Mouse (Mus musculus): ENCODE results near the gene Lats2.

Gene Lats2

DNA sequence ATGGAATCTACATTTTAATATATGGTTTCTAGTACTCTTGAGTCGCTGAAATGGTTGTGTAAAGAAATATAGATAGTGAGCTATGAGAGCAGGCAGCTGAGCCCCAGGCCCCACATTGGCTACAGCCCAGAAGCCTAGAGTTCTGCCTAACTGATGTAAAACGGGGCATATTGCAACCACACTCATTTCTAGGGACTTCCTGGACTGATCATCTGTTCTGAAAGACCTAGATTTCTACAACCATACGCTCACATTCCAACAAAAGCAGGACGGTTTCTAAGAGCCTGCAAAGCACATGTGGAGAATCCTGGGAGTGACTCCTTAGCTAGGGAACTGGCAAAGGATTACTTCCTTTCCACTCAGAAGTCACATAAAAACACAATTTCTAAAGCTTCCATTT, 22.0 kb downstream of the Lats2 start:
- DNase-seq: no peak

- DNase-seq: no peak
Observed at GRCm38 (mm10) chr14:57732668-57733293, 25.4 kb downstream of the Lats2 start.

DNA sequence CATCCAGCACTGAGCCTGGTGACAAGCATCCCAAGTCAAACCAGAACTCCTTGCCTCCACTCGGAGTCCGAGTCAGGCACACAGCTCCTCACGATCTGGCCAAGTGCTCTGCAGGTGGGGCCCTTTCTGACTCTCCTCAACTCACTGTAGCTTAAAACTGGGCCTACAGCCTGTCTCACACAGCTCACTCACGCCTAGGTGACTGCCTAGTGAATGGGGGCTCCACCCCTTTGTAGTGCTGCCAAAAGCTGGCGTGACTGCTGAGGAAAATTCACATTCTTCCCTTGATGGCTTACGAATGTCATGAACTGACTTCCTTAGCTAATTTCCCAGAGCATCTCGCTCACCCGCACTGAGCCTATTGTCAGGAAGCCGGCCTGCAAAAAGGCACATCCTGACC, 27.7 kb downstream of the Lats2 start:
- no peak for DNase-seq

DNA sequence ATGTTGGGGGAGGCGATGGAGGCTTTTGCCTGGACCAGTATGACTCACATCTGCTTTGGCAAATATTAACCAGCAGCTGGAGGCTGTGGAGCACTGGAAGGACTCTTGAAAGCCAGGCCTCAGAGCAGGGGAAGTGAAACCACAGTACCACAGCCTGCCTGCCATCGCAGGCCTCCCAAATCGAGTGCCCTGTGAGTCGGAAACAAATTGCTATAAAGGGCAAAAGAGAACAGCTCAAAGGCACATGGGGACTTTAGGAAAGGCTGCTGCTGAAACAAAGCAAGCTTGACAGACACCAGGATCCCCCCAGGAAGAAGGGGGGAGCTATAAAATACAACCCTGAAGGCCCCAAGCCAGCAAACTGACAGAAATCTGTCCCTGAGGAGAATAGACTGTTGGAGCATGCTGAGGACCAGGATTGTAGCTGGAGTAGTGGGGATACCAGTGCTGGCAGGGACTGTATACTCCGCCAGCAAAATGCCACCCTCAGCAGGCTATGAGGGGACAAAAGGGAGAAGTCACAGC, 28.2 kb downstream of the Lats2 start:
- peak; percentile 31 for DNase-seq

- no peak for DNase-seq
Observed at GRCm38 (mm10) chr14:57729364-57729763, 28.8 kb downstream of the Lats2 start.

DNA sequence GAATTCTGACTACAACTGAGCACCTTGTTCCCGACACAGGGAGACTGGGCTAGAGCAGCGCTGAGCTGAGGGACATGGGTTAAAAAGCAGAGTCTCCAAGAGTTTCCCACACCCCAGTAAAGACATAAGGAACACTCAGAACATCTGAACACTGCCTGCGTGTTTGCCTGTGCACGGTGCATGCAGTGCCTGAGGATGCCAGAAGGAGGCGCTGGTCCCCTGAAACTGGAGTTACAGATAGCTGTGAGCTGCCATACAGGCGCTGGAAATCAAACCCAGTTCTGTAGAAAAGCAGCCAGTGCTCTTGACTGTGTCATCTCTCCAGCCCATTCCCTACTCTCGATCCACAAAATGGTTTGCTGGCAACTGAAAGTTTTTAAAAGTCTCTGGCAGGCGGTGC, 32.0 kb downstream of the Lats2 start:
- no peak for DNase-seq

DNA sequence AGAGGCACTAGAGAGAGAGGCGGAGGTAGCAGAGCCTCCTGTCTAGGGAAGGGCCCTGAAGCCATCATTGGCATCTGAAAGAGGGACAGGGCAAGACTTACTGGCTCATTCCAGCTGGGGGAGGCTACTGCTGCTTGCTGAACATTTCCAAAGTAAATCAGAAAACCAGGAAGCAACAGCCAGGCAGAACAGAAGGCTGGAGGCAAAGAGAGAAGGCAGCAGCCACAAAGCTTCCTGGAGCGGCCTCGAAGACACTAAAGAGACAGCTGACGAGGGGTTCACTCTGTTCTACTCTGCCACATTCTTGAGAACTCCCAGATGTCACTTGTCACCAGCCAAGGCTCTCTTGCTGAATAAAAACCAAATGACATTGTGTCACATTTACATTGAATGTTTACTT, 33.7 kb downstream of the Lats2 start:
- DNase-seq: no peak

- DNase-seq: no peak
Observed at GRCm38 (mm10) chr14:57718245-57718644, 39.9 kb downstream of the Lats2 start.

DNA sequence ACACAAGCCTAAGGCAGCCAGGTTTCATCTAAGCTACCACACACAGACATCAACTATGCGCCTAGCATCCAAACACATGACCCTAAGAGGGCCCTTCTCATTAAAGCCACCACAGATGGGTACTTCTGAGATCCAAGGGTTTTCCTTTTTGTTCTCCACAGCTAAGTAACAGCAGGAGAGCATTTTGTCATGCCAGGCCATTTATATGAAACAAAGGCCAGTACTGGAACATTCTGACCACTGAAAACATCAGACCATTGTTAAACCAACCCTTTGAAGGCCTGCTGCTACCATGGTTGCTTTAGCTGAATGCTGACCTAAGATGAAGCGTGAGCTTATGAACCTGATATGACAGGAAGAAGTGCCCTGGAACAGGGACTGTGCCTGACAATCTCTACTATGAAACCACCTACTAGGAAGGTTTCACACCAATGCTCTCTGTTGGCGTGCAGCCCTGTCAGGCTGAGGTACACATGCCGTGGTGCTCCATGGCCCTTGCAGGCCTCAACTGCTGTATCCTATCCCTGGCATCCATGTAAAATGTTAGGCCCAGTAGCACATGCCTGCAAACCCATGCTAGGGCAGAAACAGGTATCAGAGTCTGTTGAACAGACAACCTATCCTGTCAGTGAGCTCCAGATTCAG, 41.5 kb downstream of the Lats2 start:
- DNase-seq: peak; percentile 63

GRCm38 (mm10) chr14:57712884-57713283, 45.3 kb downstream of the Lats2 start:
- no peak for DNase-seq

DNA sequence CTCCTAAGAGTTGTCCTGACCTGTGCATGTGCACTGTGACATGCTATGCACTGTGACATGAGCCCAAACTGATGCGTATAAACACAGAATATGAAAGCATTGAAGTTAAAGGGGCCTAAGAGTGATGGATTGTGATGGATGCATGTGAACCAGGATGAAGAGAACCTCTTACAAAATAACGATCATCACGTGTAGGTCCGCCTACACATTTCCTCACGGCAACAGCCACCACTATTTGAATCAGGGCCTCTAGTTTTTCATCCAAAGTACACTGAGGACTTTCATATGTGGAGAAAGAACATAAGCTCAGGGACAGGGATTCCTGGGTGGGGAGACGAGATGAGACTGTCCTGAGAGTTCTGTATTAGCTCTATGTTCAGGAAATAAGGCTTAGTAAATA, 47.1 kb downstream of the Lats2 start:
- no peak for DNase-seq

GRCm38 (mm10) chr14:57709171-57709570, 49.0 kb downstream of the Lats2 start:
- peak; percentile 84 for DNase-seq

- no peak for DNase-seq
Observed at GRCm38 (mm10) chr14:57708580-57708979, 49.6 kb downstream of the Lats2 start.

DNA sequence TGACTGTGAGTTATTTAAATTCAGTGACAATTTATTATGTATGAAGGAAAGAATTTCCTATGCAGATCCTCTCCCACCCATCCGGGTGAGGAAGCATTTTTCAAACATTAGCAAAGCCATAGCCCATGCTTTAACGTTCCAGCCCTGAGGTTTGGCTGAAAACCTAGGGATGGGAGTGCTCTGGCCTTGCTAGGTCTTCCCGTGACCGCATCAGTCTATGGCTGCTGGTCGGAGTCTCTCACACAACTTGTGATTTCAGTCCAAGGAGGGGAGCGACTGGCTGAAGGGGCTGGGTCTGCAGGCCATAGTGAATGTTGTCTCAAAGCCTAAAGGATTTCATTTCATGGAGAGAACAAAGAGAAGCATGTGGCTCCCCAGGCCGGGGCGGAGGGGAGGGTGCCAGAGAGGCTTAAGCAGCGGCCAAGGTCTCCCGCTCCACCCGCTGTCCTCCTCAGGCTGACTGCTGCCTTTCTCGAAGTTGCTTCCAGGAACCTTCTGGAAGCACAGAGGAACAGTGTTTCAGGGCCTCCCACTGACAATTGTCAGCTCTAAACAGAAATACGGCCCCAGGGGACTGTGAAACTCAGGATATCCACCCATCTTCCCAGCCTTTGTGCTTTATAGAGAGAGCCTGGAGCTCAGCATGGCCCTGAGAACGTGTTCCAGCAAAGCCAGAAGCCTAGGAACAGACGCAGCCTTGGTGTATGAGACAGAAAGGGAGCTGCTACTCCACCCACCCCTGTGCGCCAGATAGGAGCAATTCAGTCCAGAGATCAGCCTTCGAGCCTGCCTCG, 50.9 kb downstream of the Lats2 start:
- DNase-seq: peak; percentile 21

- no peak for DNase-seq
Observed at GRCm38 (mm10) chr14:57706760-57707099, 51.5 kb downstream of the Lats2 start.

GRCm38 (mm10) chr14:57705759-57706158, 52.4 kb downstream of the Lats2 start:
- DNase-seq: no peak

- DNase-seq: no peak
Observed at GRCm38 (mm10) chr14:57705075-57705474, 53.1 kb downstream of the Lats2 start.

DNA sequence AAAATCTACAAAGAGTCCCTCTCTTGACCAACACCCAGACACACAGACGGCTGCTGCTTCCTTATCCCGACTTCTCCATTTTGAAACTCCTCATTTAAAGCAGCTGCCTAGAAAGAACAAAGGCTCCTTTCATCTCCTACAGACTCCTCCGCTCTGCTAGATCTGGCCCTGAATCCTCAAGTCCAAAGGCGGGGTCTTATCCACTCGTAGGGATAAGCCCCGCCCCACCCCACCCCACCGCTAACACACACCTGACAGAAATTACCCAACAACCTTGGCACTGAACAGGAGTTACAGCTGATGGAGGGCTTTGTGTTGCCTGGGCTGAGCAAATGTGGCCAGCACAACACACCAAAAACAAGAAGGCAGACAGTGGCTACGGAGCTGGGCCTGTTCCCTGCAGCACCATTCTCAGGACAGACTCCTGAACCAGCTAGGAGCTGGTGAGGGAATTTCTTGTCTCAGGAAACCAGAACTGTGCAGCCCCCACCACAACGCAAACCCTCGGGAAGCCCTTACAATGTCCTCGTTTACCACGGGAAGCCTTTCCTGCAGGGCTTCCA, 56.2 kb downstream of the Lats2 start:
- DNase-seq: peak; percentile 63

DNA sequence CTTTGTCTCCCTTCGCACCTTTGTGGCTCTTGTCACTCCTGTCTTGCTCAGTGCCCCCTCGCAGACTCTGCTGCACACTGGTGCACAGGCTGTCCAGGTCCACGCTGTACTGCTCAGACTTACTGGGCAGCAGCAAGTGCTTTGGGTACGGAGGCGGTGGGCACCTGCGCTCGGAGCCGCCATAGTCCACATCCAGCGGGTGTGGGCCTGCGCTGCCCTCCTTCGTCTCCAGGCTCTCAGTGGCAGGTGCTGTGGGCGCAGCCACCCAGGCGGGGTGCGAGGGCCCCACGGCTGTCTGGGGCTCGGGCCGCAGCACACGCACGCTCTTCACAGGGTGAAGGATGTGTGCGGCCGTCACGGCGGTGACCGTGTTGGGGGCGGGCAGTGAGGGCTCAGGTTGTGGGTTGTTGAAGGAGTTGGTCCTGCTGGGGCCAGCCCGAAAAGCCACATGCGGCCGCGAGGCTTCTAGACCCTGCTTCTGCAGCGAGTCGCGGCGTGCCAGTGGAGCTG, 58.7 kb downstream of the Lats2 start:
- DNase-seq: no peak

- no peak for DNase-seq
Observed at GRCm38 (mm10) chr14:57699016-57699415, 59.2 kb downstream of the Lats2 start.

GRCm38 (mm10) chr14:57696066-57696465, 62.1 kb downstream of the Lats2 start:
- DNase-seq: no peak

DNA sequence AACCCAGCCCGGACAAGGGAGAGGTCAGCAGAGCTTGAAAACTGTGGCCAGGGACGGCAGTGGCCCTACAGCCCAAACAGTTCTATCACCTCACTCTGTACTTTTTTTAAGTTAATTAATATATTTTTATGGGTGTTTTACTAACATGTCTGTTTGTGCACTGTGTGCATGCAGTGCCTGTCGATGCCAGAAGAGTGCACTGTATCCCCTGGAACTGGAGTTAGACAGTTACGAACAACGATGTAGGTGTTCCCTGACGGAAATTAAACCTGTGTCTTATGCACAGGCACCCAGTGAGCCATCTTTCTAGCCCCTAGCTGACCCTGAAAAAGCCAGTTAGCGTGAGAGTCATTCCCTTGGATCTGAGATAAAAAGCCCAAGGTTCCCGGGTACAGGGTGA, 62.6 kb downstream of the Lats2 start:
- peak; percentile 26 for DNase-seq

DNA sequence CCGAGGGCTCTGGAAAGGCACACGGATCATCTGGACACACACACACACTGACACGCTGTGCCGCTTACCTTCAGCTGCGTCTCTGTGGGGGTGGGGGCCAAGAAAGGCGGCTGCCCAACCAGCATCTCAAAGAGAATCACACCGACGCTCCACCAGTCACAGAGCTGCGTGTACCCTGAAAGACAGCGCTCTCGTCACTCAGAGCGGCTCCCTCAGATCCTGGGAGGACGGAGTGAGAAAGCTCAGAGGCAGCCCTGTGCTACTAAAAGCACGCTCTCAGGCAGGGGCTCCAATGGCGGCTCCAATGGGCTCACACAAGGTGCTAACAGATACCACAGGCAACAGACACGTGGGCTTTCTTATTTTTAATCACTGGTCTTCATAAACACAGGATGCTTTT, 63.9 kb downstream of the Lats2 start:
- no peak for DNase-seq

Measured in retina, postnatal 1 day (tissue).